Mouse (Mus musculus) lung, postnatal 10 days (tissue): ENCODE results near the gene Tmem106b.

Experiments
- DNase-seq: peaks from one replicate; pipeline ENCODE4 v3.0.0; 2021

The Tmem106b gene

DNA sequence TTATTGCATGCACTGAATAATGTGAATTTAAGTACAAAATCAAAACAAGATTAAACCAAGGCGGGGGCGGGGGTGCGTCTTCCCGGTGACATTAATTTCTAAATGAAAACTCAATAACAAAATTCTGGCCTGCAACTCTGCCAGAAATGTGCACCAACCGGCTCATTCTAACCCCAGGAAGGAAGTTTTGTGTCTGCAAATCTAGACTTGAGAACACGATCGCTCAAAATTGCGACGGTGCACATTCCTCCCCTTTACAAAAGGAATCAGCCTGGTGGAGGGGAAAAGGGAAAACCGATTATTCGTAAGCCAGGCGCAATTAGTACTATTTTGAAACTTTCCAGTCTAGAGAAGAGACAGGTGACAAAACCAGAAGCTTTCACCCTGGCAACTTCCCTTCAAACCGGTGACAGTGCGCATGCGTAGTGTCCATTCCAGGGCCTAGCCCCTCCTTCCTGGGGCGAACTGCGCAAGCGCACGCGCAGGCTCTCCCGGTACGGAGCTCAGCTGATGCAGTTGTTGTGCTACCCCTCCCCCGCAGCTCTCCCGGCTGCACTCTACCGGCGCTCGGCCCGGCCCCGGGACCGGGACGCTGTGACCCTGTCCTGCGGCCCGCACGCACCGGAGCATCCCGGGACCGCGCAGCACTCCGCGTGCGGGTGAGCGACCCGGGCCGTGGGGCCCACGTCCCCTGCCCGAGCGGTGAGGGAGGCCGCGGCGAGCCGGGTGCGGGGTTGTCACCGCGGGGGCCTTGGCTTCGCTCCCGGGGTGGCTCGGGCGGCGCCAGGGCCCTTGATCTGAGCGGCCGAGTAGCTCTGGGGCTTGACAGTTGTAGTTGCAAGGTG, at the start of gene Tmem106b:
Gene Tmem106b, plus strand, starts transcription at position 458 of the 845 bp plus-strand sequence.
- peak; percentile 97 for DNase-seq

- no peak for DNase-seq
Observed at GRCm38 (mm10) chr6:13021245-13022100, 48.1 kb upstream of the Tmem106b start.

DNA sequence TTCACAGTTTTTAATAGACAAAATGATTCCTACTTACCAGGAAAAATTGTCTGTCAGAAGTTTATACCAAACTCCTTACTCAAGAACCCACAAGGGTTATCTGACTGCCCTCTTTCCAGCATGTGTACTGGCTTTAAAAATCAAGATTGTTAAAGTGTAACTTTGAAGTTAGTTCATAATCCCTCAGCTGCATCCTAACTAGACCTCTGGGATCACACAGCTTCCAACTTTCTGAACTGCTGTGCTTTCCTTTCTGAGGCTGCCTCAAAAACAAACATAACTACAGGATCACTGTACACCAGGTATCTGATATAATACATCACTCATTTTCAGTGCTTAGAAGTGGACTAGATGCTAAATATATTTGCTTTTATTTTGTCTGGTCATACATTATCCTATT, 39.0 kb upstream of the Tmem106b start:
- no peak for DNase-seq

DNA sequence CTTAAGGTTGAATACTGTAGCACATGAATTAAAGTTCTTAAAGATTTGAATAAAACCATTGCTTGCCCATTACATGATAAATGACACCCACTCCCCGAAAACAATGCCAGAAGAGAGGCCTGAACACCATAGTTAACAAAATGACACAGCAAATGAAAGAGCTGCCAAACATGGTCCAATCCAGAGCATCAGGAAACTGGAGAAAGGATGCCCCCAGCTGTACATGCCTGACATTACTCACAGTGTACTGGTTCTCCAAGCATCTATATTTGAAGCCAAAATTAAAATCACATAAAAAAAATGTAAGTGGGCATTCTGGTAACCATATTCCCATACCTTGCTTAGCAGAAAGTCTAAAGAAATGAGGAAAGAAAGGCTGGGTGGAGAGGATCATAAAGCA, 38.6 kb upstream of the Tmem106b start:
- peak; percentile 4 for DNase-seq

- no peak for DNase-seq
Observed at GRCm38 (mm10) chr6:13052408-13053200, 17.0 kb upstream of the Tmem106b start.

DNA sequence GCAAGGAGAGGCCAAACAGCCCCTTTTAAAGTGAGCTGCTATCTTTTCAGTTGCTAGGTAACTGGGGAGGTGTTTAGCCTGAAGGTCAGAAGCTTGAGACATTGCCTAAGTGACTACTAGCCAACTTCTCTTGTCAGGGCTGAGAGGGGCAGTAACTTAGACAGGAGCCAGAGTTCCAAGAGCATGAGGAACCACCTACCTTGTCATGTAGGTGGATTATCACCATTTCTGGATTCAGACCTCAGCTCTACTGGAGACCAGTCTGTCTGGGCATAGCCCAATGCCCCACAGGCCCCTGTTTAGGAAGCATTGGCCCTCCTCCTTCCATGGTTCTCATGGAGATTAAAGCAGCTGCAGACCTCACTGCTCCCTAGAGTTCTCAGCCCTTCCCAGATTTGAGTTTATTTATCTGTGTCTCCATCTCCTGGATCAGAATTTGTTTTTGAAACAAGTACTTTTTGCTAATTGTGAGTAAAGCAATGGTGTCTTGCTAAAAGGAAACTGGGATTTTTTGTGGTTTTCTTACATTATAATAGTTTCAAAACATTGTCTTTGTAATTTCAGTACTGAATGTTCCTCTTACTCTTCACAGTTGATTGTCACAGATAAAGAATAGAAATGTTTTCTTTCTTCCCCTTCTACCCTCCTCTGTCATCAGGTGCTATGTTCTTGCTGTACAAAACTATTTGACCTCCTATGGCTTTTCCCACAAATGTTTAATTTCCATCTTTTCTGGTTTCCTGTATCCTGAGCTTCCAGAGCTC, 8.1 kb upstream of the Tmem106b start:
- no peak for DNase-seq

GRCm38 (mm10) chr6:13062063-13062462, 7.5 kb upstream of the Tmem106b start:
- no peak for DNase-seq

- no peak for DNase-seq
Observed at GRCm38 (mm10) chr6:13062691-13063255, 6.8 kb upstream of the Tmem106b start.

GRCm38 (mm10) chr6:13070147-13070425, 527 bp downstream of the Tmem106b start:
- no peak for DNase-seq

GRCm38 (mm10) chr6:13070485-13070884, 926 bp downstream of the Tmem106b start:
- DNase-seq = no peak

DNA sequence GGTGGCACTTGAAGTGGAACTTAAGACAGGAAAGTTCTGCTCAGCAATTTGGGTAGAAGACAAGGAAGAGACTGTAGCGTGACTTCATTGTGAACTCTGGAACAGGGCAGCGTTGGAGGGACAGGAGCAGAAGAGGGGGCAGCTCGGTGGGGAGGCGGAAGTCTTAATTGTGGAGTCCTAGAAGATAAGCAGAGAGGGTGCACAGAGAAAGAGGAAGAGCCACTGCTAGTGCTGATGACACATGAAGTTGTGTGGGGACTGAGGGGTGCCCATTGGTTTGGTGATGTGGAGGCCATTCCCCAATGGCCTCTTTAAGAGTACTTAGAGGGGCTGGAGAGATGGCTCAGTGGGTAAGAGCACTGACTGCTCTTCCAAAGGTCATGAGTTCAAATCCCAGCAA, 3.5 kb downstream of the Tmem106b start:
- no peak for DNase-seq

DNA sequence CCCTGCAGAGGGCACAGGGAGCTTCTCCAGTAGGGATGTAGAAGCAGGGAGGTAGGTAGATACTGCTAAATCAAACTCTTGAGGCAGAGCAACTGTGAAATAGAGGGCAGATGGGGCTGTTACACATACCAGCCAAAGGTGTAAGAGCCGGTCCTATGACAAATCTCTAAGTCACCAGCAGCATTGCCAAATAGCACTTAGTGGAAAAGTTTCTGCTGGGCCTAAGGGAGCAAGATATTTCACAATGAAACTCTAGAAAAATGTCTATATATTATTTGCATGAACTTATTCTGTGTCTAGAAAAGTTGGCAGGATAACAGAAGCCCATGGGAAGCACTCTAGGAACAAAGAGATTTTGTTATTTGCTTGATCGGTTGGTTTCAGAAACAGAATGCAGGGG, 4.3 kb downstream of the Tmem106b start:
- DNase-seq = no peak

- no peak for DNase-seq
Observed at GRCm38 (mm10) chr6:13082881-13083280, 13.3 kb downstream of the Tmem106b start.

DNA sequence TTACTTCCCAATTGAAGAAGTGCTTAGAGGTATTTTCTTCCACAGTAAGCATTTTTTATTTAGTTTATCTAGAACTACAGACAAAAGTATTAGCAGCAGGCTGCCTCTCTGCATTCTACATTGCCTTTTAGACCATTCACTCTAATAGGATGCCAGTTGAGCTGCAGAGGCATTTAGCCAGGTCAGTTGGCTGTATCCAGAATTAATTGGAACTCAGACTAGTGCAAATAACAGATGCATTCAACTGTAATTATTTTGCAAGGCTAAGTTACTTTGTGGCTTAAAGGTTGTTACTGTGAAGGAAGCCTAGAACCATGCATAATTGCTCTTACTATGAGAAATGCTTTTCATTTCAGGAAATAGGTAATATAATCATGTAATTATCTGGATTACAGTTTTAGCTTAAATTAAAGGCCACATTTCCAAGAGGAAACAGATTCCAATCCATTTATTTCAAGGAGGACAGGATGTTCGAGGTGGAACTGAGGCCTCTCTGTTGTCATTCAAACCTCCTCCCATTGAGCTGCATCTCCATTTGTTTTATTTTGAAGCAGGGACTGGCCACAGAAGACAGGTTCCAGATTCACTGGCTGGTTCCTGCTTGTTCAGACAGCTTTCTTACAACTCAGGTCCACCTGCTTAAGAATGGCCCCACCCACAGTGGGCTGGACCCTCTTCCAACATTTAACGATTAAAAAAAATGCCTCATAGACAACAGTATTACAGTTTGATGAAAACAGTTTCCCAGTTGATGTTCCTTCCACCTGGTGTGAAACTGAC, 27.3 kb downstream of the Tmem106b start:
- DNase-seq = no peak

- no peak for DNase-seq
Observed at GRCm38 (mm10) chr6:13100137-13100536, 30.6 kb downstream of the Tmem106b start.

GRCm38 (mm10) chr6:13108662-13109061, 39.1 kb downstream of the Tmem106b start:
- DNase-seq = no peak

- no peak for DNase-seq
Observed at GRCm38 (mm10) chr6:13137255-13137654, 67.7 kb downstream of the Tmem106b start.
